Mouse (Mus musculus) hematopoietic stem cell, adult 5-6 weeks (primary cell): ENCODE measurements around the gene Adora1. TPM values are rescaled to one million over a fixed set of nuclear protein-coding genes. Genes with fewer than 3 reads are reported as not detected.

Source experiments
- ATAC-seq, 2 experiments: fragments of 125-278 bp in 1 of 2; replicated peaks in 1 of 2; 2 replicates each; pipeline ENCODE4 v1.8.0; 2016 to 2017; ENCODE audit warnings: inconsistent platforms in 2 of 2, mild to moderate bottlenecking in 2 of 2, moderate number of reproducible peaks in 2 of 2, low read depth in 1 of 2, moderate TSS enrichment in 1 of 2; ENCODE audit not compliant: low FRiP score in 2 of 2, poor library complexity in 2 of 2, severe bottlenecking in 2 of 2, insufficient read depth in 1 of 2, low TSS enrichment in 1 of 2
- total RNA-seq: library from RNA; stranded (forward); fragments of 172-1452, 232-1000 nt; gene quantifications from 2 replicates; pipeline ENCODE4 v1.2.3, GENCODE M21; 2017

Gene Adora1
- total RNA-seq, 1 experiment from 2014 or later, result 0.15 TPM

DNA sequence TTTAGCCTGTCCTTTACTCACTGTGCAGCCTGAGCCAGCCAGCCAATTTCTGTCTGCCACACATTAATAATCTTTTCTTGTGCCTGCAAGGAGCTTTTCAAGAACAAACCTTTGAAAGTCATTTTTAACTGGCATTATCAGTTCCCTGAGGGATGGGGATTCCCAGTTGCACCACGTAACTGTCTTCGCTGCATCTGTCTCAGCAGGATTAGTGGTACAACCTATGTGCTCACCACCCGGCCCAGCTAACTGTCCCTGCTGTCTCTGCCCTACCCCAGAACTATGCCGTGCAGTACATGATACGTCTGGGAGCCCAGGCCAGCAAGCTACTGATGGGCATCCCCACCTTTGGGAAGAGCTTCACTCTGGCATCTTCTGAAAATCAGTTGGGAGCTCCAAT, 47.0 kb downstream of the Adora1 start:
- no peak for ATAC-seq

DNA sequence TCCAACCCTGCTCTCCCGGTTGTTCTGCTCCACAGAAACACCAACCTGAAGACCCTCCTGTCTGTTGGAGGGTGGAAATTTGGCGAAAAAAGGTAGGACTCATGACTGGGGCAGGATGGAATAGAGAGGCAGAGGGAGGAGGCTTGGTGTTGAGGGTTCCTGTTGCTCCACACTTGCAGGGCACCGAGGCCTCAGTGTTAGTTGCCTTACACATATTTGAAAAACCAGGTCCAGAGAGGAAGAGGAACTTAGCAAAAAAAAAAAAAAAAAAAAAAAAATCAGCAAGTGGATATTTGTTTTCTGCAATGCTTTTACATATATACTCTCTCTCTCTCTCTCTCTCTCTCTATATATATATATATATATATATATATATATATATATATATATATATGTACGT, 51.1 kb downstream of the Adora1 start:
- no peak for ATAC-seq

DNA sequence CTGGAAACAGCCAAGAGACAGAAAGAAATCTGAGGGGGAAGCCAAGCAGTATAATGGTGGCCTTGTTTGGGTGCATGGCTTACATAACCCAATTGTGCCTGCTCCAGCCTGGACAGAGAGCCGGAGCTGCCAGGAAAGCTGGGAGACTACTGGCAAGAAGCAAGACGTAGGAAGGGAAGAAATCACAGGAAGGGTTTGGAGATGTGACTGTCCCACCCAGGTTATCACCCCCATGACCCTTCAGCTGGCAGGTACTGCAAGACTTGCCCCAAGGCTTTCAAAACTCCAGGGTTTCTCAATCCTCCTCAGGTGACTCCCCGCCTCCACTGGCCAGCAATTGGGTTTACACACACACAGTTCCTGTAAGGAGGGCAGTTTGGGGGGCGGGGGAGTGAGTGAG, 53.2 kb downstream of the Adora1 start, which contains the start of gene Chil1:
Gene Chil1, plus strand, starts transcription at position 152 of the 400 bp plus-strand sequence.
- ATAC-seq, result peak in 1 of 2 experiments; percentile 8; a peak in 1 of 4 replicates

DNA sequence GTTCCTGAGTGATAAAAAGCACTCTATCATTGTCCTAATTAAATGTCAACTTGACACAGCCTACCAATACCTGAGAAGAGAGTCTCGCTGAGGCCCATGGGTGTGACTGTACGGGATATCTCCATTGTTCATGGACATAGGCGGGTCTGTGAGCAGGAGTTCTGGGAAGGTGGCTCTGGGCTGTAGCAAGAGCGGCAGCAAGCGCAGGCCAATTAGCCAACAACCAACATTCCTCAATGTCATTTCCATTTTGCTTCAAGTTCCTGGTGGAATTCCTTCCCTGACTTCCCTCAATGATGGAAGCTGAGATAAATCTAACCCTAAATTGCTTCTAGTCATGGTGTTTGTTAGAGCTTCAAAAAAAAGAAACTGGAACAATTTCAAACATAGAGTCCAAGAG, 57.3 kb downstream of the Adora1 start:
- ATAC-seq, result no peak

DNA sequence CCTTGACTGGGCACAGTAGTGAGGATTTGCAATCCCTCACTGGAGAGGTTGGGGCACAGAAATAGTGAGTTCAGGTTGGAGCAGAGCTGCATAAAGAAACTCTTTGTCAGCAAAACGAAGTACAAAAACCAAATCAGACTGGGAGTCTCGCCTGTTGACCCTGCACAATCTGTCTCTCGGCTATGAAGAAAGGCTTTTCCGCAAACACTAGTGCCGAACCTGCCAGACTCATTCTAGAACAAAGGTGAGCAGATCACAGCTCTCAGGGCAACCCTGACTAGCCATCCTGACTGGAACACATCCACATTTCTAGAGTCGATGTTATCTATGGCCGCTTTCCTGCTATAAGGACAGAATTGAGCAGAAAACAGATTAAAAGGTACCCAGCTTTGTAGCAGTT, 62.1 kb downstream of the Adora1 start:
- no peak for ATAC-seq

DNA sequence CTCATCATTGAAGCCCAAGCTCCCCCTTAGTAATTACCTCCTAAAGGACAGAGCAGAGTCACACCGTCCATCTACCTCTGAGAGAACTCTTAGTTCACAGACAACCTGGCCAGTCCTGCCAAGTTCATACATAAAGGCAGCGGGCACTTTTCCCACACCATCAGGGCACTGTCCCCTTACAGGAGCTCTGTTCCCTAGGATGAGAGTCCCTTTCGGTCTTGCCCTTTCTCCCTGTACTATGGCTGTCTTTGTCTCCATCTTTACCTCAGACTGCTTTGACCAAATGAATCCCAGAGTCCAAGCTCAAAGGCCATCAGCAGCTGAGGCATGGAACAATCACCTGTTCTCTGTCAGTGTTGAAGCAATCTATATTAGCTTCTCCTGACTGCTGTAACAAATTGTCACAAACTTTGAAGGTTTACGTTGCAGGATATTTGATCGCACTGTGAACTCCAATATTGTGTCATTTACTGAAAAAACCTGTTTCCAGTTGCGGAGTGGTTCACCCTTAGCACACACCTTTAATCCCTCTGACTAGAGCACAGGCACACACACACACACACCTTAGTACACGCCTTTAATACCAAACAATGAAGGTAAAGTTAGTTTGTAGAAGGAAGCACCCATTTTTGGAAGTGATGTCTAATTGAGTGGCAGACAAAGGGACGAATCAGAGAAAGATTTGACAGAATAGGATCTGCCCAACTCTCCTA, 66.1 kb downstream of the Adora1 start:
- ATAC-seq, result no peak

DNA sequence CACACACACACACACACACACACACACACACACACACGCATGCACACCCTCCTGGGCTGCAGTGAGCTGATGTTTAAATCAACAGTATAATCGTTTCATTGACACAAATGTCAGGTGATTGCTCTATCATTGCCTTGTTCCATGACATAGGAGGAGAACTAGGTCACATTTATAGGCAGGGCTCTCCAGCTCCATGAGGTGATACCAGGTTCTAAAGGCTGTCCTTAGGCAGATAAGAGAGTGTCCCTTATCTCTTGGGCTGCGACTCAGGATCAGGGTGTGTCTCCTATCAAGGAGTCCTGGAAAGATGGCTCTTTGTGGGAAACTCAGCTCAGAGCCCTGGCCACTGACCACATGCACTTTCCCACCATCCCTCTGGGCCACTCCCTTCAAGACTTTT, 66.7 kb downstream of the Adora1 start:
- ATAC-seq, result no peak

DNA sequence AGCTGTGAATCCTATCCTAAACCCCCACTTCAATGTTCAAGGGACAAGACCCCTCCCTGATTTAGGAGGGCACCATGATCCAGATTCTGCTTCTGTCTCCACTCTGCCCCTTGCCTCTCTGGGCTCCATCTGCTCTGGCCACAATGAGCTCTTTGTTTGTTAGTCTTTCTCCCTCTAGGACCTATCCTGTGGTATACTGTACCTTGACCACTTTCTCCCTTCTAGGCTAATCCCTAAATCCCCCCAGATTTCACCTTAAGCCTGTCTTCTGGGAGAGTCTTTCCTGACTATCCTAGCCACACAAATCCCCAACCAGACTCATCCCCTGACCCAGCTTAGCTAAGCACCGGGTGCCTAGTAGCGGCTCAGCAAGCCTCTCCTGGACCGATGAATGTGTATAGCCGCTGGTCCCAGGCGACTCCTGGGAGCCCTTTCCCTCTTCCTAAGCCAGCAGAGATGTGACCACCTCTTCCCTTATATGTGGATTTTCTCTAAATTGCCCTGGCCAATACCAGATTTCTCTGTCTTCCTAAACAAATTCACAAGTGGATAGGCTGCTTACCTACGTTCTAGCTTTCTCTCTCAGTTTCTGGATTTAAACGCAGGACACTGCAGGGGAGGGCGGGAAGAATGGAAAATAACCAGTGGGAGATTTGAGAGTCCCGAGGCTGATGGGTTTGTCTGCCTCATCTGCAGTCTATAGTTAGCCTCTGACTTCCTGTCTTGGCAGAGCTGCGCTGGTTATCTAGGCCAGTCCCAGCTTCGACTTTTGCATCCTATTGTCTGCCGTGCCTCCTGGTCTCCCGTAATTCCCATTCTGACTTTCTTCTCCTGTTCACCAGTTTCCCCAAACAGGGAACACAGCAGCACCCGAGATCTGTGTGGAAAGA, 67.6 kb downstream of the Adora1 start:
- no peak for ATAC-seq

DNA sequence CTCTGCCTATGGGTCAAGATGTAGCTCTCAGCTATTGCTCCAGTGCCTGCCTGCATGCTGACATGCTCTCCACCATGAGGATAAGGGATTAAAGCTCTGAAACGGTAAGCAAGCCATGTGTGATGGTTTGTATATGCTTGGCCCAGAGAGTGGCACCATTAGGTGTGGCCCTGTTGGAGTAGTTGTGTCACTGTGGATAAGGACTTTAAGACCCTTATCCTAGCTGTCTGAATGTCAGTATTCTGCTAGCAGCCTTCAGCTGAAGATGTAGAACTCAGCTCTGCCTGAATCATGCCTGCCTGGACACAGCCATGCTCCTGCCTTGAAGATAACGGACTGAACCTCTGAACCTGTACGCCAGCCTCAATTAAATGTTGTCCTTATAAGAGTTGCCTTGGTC, 68.7 kb downstream of the Adora1 start:
- no peak for ATAC-seq

DNA sequence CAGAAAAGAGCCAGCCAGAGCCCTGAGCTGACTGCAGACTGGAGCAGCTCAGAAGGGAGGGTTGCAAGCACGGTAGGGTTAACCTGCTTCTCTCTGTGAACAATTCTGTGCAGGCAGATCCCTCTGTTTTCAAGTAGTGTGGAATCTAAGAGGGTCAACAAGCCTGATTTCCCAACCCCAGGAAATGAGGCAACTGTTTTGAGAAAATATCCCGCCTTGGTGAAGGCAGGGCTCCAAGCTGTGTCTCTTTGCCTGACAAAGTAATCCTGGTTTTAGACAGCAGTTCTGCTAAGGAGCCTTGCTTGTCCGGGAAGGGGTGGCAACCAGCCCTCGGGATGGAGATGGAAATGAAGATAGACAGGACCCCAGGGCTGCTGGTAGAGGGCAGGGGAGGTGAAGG, 70.8 kb downstream of the Adora1 start:
- ATAC-seq, result no peak

DNA sequence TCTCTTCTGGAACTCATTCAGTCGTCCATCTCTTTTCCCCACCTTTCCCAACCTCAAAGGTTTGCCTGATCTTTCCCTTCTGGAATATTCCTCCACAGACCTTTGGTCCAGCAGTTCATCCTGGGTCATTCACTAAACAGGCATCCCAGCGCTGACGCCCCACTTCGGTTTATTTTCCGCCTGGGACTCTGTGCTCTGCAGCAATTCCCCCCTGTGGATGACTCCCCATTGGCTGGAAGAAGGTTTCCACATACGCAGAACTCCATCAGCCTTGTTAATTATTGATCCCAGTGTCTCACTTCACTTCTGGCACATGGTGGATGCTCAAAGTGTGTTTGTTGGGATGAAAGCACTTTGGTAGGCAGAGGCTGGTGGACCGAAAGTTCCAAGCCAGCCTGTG, 71.8 kb downstream of the Adora1 start:
- ATAC-seq, result no peak

DNA sequence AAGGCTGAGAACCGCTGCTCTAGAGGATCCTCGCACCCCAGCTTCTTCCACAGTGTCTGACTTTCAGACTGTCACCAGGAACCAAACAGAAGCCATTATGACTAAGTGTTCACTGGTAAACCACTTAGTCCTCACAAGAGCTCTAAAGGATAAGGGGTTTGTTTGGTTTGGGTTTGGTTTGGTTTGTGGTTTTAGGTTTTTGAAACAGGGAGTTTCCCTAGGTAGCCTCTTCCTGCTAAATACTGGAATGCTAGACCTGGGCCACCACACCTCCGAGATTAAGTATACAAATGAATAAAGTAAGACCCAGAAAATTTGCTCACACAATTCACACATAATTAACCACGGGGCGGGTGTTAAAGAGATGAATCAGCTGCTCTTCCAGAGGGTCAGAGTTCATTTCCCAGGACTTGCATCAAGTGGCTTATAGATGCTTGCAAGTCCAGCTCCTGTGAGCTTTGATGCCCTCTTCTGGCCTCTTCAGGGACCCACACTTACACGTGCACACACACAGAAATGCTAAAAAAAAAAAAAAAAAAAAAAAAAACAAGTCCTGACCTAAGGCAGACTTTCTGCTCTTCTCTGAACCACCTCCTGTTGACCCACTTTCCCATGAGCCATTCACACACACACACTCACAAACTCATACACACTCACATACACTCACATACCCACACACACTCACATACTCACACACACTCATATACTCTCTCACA, 72.6 kb downstream of the Adora1 start:
- no peak for ATAC-seq

DNA sequence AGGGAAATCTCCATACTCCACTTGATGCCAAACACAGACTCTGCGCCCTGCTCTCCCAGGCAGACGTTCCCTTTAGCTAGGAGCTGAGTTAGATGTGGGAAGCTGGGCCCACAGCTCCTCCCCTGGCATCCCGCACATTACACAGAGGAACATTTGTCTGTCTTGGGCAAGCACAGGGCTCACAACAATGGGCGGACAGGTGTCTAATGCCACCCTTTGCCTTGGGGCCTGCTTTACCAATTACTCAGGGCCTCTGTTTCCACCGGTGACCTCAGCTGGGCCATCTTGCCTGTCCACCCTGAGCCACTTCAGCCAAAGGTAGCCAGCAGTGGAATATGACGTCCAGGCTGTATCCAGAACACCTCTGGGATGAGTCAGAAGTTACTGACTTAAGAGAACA, 73.8 kb downstream of the Adora1 start:
- ATAC-seq, result no peak

DNA sequence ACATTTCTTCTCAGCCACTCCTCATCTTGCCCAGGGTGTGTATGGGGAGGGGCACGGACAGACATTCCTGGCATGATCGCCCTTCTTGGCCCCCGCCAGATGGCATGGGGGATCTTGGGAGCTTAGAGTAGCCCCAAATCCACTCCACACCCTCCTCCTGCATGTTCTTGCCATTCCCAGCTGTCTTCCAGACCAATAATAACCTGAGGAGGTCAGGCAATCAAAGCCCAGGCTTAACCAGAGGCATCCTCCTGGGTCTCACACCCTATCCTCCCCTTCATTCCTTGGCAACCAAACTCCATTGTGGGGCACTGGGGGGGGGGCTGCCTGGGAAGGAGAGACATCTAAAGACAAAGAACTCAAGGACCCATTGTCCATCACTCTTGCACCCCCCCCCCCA, 74.8 kb downstream of the Adora1 start:
- ATAC-seq, result no peak

DNA sequence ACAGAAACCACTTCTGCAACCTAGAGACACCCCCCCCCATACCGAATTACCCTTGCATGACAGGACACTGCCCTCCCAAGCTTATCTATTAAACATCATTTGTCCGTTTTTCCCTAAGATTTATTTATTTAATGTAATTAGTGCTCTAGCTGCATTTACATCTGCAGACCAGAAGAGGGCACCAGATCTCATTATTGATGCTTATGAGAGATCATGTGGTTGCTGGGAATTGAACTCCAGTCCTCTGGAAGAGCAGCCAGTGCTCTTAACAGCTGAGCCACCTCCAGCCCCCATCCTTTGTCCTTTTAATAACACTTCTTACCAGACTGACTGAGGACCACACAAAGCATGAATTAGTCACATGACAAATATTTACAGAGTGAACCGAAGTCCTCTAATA, 80.6 kb downstream of the Adora1 start:
- ATAC-seq, result no peak

DNA sequence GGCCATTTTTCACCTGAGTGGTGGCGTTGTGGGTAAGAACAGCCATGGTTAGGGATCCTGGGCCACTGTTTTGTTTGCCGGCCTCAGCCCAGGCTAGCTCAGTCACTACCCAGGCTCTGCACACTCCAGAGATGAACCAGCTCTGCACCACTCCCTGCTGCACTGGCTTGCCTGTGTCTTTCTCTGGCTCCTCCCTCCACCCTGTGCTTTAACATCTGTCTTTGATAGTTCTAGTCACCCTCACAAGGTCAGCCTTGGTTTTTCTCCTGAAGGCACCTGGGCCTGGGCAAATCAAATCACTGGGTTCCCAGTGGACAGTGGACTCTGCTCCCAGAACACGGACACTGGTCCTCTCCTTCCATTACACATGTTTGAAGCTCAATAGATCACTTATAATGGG, 81.1 kb downstream of the Adora1 start:
- no peak for ATAC-seq

DNA sequence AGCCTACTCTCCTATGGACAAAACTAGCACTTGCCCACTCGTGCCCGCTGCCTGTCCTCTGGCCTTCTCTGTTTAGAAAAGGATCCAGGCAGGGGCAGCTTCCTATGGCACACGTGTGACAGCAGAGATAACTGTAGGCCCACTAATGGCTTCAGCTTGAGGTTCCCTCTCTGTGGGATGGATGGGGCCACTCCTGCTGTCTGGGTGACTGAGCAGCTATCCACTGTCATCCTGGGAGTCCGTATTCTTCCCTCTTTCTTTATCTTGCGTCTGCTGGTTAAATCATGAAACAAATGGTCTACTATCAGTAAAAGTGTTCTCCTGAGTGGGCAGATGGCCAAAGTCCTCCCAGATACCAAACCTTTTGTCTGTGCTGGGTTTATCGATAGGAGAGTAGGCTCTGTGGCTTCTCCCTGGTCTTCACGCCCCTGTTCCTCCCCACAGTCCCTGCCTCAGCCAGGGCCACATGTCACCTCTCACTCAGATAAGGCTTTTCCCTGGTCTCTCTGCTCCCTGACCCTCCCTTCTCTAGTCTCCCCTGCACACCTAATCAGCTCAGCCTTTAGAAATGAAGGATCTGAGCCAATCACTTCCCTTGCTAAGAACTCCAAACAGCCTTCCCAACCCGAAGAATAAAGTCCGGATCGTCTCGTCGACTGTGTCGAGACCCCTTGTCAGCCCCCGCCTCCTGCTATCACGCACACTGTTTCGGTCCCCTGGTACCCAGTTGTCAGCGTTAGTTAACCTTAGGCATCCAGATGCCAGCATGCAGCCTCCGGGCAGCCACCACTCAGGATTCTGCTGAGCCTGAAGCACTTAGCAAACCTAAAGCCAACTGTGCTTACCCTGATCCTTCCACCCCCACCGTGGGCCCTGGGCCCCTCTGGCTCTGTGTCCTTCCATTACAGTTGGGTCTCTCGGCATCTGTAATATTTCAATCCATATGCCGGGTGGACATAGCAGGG, 82.3 kb downstream of the Adora1 start:
- no peak for ATAC-seq
